Mouse (Mus musculus): ENCODE measurements around the gene Negr1. TPM values are rescaled to one million over a fixed set of nuclear protein-coding genes. Genes with fewer than 3 reads are reported as not detected.

The Negr1 gene
- total RNA-seq, 4 experiments from 2014 or later, result 104 to 148 (median 114) TPM

GRCm38 (mm10) chr3:156690059-156690605, 128.5 kb downstream of the Negr1 start:
- DNase-seq (ENCODE audit: low spot score in 2 of 2), result peak in 1 of 2 experiments; percentile 9

DNA sequence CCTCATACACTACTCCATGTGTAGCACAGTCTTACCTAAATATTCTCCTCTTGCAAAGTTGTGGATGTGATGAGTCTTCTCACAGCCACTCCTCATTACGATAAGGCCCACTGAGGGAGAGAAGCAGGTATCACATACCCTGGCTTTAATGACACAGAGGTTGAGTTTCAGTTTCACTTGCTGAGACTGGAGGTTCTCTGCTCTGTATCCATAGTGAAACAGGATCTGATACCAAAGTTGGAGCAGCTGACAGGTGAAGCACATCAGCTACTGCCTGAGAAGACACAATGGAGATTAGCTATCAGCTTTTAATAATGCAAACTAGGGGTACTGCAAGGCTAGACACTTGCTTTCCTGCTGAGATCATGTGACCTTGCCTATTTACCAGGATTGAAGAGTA, 137.1 kb downstream of the Negr1 start:
- DNase-seq (ENCODE audit: low spot score in 2 of 2), result no peak

GRCm38 (mm10) chr3:156703241-156703640, 141.6 kb downstream of the Negr1 start:
- no peak for DNase-seq (ENCODE audit: low spot score in 2 of 2)

DNA sequence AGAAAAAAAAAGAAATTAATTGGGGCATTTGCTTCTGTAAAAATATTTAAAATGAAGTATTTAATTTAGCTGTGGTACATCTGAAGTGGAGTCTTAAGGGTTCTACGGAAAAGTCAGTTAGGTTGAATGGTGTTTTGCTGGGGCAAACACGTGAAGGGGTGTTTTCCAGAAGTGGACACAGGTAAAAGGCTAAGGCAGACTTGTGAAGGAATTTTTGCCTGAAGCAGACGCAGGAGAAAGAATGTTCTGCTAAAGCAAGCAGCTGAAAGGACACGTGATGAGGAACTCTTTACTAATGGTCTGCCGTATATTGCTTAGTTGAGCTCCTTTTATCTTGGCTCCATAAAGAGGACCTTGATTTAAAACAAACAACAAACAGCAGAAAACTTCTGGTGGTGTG, 148.6 kb downstream of the Negr1 start:
- DNase-seq (ENCODE audit: low spot score in 2 of 2), result no peak

DNA sequence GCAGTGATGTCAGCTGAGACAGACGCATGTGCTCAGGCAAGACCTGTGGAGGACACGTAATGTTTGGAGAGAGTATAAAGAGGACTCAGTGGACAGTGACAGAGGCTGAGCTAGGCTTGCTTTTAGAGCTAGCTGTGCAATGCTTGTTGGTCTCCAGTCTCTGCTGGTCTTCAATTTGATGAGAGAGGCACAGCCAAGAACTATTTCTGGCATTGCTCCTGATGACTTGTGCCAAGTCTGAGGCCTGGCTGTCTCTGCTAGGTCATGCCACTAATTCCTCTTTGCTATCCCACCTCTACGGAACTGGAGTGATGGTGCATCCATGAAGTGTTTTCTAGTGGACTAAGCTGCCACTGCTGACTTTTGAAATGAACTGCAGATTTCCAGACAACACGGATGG, 149.1 kb downstream of the Negr1 start:
- DNase-seq (ENCODE audit: low spot score in 2 of 2), result no peak

DNA sequence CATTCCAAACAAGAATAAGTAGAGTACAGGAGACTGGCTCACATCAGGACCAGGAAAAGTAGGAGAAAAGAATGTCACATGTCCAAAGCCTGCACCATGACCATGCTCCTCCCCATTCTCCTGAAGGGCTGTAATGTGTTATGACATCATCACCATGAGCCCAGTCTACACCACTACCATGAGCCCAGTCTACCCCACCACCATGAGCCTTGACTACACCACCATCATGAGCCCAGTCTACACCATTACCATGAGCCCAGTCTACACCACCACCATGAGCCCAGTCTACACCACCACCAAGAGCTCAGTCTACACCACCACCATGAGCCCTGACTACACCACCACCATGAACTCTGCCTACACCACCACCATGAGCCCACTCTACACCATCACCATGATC, 174.7 kb downstream of the Negr1 start:
- no peak for DNase-seq (ENCODE audit: low spot score in 2 of 2)

GRCm38 (mm10) chr3:156739529-156739928, 177.9 kb downstream of the Negr1 start:
- no peak for DNase-seq (ENCODE audit: low spot score in 2 of 2)

GRCm38 (mm10) chr3:156743266-156743665, 181.7 kb downstream of the Negr1 start:
- no peak for DNase-seq (ENCODE audit: low spot score in 2 of 2)

DNA sequence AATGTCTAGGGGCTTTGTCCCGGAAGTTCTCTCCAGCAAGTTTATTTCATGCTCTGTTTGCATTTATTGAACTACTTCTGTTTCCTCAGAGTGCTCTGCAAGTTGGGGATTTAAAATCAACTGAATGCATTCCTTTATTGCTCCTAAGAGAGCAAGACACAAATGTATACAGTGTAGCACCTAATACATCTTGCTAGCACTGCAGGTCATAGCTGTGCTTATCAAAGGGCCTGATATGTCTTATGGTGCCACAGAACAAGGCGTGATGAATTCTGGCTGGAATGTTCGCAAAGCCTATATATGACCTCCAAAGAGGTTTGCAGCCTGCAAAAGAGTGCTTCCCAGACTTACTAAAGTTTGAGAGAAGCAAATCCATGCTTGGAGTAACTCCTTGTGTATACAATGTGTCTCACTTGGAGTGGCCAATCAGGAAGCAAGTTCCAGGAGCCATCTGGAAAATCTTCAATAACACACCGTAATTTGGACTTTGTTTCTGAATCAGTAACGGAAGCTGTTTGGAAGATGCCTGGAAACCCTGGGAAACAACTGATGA, 183.7 kb downstream of the Negr1 start:
- DNase-seq (ENCODE audit: low spot score in 2 of 2), result no peak

- DNase-seq (ENCODE audit: low spot score in 2 of 2), result no peak
Observed at GRCm38 (mm10) chr3:156747456-156747855, 185.9 kb downstream of the Negr1 start.

- DNase-seq (ENCODE audit: low spot score in 2 of 2), result no peak
Observed at GRCm38 (mm10) chr3:156753780-156754373, 192.3 kb downstream of the Negr1 start.

DNA sequence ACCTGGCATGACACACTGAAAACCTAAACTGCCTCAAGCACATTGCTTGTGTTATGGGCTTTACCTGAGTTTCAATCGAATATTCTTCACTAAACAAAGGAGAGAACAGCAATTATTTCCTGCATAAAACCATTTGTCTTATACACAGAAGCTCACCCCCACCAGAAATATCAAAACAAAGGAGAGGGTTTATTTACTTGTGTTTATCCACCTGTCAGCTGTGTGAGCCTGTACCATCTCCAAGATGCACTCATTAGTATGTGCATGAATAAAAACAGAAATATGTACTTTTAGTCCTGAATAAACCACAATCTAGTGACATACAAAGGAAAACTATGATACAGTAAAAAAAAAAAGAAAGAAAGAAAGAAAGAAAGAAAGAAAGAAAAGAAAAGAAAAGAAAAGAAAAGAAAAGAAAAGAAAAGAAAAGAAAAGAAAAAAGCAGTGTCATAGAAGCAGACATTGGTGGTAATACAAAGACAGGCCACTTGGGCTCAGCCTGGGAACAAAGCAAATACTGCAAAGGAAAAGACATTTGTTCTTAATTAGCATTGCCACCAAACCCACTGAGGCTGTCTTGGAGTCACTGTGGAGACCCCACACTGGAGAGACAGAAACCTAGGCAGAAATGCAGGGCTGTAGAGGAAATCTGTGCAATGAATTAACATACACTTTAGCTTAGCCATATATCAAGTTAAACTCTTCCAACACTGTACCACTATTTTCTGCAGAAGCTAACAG, 193.4 kb downstream of the Negr1 start:
- no peak for DNase-seq (ENCODE audit: low spot score in 2 of 2)

DNA sequence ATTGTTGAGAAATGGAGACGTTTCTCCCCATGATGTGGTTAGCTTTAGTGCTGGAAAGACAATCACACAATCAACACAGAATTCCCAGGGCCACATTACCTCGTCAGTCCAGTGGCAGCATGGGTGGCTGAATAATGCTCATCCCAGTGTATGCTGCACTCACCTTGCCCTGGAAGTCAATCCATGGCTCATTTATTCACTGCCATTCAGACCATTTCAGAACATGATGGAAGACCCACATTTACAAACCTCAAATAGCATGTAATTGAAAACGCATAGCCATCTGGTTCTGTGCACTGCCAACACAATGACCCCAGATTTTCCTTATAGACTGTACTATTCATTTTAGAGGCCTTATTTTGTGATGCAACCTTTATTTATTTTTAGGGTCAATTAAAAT, 203.4 kb downstream of the Negr1 start:
- DNase-seq (ENCODE audit: low spot score in 2 of 2), result no peak

DNA sequence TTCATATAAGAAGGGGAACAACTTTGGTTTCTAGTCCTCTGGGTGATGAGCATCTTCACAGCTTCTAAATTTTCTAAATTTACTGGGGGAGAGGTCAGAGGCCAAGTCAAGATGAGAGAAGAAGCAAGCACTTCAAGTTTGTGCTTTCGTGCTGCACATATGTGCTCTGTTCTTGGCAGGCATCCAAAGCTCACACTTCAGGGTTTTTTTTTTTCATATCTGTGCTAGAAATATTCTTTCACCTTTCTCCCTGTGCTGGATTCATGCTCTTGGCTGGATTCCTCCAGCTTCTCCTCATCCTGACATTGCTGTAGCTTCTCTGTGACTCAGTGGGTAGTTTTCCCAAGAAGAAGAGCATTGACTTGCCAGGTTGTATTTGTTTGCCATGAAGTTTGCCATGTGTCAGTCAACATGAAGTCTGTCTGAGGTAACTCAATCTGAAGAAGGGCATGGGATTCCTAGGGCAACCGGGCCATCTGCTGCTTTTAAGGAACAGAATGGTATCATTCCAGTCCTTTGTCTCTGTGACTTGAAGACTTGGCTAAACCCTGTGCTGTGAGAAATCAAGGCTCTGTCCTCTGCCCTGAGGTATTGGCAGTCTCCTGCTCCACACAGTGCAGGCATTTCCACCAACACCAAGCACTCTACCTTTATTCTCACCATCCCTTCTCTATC, 204.7 kb downstream of the Negr1 start:
- DNase-seq (ENCODE audit: low spot score in 2 of 2), result no peak

DNA sequence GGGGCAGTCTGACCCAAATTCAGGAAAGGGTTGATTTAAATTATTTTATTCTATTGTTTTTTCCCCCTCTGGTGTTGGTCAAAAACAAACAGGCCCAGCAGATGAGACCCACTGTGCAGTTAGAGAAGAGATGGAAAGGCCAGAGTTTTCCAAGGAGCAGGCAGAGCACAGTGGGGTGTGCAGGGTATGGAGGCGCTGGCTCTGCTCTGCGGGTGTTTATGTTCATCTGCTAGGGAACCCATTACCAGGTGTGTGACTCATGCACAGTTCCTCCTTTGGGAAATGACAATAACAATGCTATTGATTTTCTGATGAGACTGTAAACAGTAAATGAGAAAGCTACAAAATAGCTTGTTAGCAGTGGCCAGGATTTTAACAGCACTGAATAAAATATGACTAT, 210.0 kb downstream of the Negr1 start:
- no peak for DNase-seq (ENCODE audit: low spot score in 2 of 2)

DNA sequence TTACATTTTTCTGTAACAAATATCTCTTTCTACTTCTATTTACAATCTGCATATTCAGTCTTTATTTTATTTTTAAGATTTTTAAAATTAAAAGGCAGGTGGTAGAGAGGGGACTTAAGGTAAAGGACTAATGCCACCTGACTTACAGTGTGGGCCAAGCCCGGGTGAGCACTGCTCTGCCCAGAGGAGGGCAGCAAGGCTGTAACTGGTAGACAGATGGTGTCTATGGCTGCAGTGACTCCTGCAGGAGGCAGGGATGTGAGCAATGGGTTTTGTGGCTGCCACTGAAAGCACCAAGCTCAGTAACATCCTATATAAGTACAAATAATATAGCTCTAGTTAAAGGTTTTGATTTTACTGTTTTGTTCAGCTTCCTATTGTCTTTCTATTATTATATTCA, 210.5 kb downstream of the Negr1 start:
- DNase-seq (ENCODE audit: low spot score in 2 of 2), result no peak

GRCm38 (mm10) chr3:156784309-156784852, 222.8 kb downstream of the Negr1 start:
- no peak for DNase-seq (ENCODE audit: low spot score in 2 of 2)

- no peak for DNase-seq (ENCODE audit: low spot score in 2 of 2)
Observed at GRCm38 (mm10) chr3:156786355-156786754, 224.8 kb downstream of the Negr1 start.

GRCm38 (mm10) chr3:156791234-156791633, 229.6 kb downstream of the Negr1 start:
- DNase-seq (ENCODE audit: low spot score in 2 of 2), result no peak

- no peak for DNase-seq (ENCODE audit: low spot score in 2 of 2)
Observed at GRCm38 (mm10) chr3:156792743-156793142, 231.1 kb downstream of the Negr1 start.

DNA sequence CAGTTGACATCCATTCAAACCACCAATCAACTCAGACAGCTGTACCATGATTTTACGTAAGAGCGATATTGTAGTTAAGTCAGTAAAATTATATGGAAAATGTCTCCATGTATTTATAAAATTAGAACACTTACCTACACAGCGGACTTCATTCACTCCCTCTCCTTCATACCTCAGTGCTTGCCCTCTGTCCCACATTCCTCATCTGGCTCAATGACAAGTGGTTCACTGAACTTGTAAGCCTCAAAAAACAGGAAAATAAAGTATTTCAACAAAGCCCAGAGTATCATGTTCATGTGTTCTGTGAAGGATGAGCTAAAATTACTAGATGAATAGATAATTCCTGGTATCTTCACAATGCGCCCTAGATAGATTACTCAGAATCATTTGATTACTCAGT, 232.5 kb downstream of the Negr1 start:
- DNase-seq (ENCODE audit: low spot score in 2 of 2), result no peak

- DNase-seq (ENCODE audit: low spot score in 2 of 2), result no peak
Observed at GRCm38 (mm10) chr3:156794610-156795009, 233.0 kb downstream of the Negr1 start.
